Mouse (Mus musculus): Measurements from ENCODE around the gene Dmrtc2.

The Dmrtc2 gene

DNA sequence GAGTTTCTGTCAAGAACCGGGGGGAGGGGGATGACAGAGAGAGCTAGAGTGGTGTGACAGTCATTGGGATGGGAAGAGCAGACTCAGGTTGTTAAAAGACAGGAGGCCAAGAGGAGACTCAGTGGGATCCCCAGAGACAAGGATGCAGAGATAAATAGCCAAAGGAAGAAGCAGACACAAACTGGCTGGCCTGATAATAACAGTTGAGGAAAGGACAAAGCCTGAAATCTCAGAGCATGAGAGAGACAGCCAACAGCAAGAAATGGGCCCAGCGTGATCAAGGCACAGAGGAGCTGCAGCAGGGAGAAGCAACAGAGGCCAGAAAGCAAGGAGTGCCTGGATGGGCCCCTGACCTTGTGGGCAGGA lies 32.4 kb downstream of the Dmrtc2 start:
- no peak for DNase-seq (ENCODE audit: low spot score)

DNA sequence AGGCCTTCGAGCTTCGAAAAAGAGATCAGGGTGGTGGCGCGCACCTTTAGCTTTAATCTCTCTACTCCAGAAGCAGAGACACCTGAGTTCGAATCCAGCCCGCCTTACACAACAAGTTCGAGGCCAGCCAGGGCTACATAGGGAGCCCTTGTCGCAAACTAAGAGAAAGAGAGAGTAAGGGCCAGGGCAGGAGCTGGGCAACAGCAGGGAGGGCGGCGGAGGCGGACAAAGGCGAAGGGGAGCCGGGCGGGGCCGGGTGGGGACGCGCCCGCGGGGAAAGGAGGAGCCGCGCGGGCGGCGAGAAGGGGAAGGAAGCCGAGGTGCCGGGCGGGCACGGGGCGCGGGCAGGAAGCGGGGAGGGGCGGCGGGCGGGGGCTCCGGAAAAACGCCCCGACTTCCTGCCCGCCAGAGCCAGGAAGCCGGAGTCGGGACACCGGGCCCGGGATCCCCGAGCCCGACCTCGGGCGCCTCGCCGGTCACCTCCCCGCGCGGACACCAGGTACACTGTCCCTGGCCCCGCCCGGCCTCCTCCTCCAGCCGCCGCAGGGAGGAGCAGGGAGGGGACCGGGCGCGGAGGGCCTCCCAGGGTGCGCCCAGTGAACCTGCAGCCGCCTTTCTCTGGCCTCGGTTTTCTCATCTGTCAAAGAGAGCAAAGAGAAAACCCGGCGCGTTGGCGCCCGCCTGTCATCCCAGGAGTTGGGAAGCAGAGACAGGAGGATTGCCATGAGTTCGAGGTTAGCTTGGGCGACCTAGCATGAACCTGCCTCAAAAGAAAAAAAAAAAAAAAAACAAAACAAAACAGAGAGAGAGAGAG lies 33.0 kb downstream of the Dmrtc2 start, which contains the start of gene Arhgef1:
Gene Arhgef1, plus strand, starts transcription at position 283 of the 814 bp plus-strand sequence.
- no peak for DNase-seq (ENCODE audit: low spot score)

DNA sequence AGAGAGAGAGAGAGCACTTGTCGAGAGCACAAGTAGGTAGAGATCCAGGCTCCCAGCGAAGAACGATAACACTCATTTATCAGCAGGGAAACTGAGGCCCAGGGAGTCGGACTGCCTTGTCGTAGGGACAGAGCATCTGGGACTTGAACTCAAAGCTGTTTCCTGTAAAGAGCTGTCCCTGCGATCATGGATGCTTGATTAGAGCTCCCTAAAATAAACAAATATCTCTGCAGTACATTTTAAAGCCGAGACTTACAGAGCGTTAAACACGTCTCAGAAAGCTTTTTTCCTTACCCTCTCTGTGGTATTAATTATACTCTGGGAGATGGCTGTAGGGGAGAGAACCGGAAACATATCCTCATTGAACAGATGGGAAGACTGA lies 33.6 kb downstream of the Dmrtc2 start:
- DNase-seq (ENCODE audit: low spot score), result no peak

GRCm38 (mm10) chr7:24904070-24904483 lies 34.2 kb downstream of the Dmrtc2 start:
- peak; percentile 91 for DNase-seq (ENCODE audit: low spot score)

DNA sequence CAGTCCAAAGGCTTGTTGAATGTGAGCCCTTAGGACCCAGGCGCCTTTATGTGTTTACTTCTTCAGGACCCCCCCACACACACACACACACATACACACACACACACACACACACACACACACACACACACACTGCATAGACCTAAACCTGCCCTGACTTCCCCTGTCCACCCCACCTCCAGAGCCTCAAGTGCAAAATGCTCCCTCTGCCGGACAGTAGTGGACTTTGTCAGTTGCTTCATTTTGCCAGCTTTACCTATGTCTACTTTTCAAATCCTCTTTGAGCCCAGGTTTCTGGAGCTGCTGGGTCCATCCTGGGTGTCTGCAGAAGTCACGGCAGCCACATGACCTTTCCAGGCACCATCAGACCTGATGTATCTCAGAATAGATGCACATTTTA lies 35.1 kb downstream of the Dmrtc2 start:
- no peak for DNase-seq (ENCODE audit: low spot score)

- no peak for DNase-seq (ENCODE audit: low spot score)
These were observed 36.7 kb downstream of the Dmrtc2 start for GRCm38 (mm10) chr7:24906551-24906950.

DNA sequence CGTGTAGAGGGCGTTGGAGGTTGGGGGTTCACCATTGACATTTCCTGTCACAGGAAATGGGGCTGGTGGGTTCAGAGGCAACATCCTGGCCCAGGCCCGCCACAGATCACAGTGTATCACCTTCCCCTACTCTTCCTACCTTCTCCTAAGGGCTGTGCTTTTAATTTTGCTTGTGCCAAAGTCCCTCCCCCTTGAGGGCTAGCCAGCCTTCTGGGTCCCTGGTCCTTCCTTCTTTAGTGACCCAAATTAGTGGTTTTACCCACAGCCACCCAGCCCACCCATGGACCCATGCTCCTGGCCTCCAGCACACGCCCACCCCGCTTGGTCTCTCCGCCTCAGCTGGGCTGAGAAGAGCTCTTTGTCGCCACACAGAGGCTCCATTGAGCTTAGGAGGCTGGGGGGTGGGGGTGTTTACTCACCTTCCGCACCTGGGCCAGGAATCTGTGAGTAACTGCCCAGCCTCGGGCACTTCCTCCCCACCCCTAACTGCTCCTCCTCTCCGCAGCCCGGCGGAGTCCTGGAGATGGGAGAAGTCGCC lies 37.4 kb downstream of the Dmrtc2 start:
- no peak for DNase-seq (ENCODE audit: low spot score)

GRCm38 (mm10) chr7:24912480-24912879 lies 42.6 kb downstream of the Dmrtc2 start:
- no peak for DNase-seq (ENCODE audit: low spot score)

GRCm38 (mm10) chr7:24918763-24919323 lies 49.0 kb downstream of the Dmrtc2 start:
- DNase-seq (ENCODE audit: low spot score), result no peak

DNA sequence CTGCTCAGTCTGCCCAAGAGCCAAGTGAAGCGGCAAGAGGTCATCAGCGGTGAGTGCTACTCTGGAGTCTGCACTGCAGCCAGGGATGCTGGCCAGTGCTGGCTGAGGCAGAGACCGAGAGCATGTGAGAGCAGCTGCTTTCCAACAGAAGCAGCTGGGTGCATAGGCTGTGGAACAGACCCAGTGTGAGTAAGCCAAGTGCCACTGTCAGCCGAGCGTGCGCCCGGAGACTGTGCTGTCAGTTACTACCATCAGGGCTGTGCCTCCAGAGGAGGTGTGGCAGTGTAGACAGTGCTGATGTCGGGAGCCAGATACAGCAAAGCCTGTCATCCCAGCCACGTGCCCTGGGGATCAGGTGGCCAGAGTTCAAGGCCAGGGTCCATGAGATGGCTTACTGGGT lies 49.9 kb downstream of the Dmrtc2 start:
- no peak for DNase-seq (ENCODE audit: low spot score)

Data from layer of hippocampus, adult 9-10 months (tissue).